Mouse (Mus musculus): ENCODE results near the gene Camk2n1.
A peak's percentile ranks its signal among the peaks of the same experiment; 100 is the strongest.

The Camk2n1 gene

GRCm38 (mm10) chr4:138447827-138448602 is 6.1 kb upstream of the Camk2n1 start:
- DNase-seq (ENCODE audit: low read depth): no peak

DNA sequence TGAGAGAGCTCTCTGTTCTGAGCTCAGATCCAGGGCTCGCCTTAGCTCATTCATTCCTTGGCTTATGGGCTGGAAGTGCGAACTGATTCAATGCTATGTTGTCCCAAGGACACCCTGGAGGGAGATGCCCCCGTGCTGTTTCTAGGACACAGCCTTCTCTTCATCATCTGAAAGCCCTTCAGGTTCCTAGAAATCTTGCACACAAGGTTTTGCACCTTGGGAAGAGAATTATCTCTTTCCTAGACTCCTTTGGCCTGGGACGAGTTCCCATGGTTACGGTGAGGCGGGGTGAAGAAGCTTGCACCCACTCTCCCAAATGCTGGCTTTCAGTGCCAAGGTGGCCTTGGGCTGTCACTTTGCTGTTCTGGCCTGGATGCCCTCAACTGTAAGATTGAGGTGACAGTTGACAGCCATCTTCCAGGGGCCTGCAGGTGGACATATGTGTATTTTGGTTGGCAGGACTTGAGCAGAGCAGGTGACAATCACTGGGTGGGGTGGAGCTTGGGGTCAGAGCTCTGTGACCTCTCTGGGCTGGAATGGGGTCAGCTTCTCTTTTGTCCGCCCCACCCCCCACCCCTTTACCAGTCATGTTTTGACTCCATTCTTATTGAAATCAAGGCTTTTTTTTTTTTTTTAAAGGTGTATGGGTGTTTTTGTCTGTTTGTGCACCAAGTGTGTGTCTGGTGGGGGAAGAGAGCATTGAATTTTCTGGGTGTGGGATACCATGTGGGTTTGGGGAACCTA is 5.1 kb upstream of the Camk2n1 start:
- DNase-seq (ENCODE audit: low read depth): no peak

DNA sequence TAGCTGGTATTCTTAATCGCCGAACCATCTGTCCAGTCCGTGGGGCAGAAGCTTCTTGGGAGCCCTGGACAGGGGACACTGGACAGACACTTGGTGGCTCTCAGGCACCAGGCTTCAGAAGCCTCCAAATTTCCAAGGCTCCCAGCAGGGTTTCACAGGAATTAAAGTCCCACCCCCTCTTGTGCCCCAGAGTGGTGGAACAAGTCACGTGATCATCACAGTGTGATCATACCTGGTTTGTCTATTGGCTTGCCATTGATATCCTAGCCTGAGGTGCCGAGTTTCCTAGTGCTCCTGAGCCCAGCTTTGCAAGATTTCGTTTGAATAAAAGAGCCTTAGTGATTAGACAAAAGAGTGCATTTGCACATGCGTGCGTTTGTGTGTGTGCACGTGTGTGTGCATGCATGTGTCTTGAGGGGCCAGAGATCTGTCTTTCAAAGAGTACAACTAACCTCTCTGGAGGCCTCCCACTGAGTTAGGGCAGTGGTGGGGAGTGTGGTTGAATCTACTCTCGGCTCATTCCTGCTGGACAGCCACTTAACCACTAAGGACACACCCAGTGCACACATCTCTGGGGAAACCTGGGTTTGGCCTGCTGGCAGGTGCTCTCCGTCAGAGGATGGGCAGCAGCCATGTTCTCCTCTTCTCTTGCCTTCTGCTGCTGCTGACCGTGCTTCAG is 4.3 kb upstream of the Camk2n1 start:
- DNase-seq (ENCODE audit: low read depth): no peak

DNA sequence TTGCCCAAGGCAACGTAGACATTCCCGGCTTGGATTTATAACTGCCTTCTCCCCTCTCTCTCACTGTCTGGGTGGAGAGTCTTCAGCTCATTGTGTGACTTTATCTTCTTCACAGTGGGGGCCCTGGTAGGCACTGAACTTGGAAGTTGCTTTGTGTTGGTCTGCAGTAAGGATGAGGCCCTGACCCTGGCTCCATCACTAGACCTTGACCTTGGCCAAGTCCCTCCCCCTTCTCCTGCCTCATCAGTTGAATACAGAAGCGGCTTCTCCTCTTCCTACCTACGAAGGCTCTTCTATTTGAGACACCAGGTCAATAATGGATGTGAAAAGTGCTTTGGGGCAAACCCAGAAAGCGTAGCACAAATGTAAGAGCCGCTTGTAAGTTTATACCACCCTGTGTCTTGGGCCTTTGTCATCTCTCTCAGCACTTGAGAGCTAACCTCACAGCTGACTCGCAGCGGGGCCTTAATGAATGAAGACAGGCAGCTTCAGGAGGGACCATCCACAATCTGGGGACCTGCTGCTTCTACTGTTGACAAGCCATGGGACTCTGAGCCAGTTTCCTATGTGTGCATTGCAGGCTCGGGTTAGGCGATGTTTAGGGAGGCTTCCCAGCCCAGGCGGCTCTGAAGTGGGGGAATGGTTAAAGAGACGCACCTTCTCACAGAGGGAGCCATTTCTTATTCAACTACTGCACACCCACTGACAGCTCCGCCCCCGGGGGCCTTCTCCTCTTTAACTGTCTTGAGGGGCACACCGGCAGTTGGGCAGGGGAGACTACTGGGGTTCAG is 1.6 kb upstream of the Camk2n1 start:
- DNase-seq (ENCODE audit: low read depth): no peak

DNA sequence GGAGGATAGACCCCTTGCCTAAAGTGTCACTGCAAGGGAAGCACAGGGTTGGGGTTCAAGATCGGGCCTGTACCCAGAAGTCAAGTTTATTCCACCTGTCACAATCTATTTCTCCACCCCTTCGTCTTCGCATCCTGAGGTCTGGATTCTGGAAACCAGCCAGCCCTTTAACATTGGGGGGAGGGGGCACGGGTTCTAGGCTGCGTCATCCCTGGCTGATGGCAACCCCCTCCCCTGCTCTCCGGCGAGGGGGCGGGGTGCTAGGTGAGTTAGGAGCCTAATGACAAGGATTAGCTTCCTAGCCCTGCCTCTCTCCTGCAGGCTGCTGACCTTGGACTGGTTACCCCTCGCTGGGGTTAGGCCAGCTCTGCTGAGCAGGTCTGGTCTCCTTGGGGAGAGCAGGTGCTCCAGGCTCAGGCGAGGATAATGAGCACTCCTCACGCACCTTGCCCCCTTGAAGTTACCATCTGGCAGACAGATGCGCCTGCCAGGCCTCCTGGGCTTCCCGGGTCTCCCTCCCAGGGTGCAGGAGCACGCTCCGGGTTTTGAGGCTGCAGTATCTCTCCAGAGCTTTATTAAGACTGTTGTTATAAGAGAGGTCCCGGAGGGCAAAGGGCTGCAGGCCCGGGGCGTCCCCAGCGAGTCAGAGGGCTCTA is 889 bp upstream of the Camk2n1 start:
- DNase-seq (ENCODE audit: low read depth): no peak

DNA sequence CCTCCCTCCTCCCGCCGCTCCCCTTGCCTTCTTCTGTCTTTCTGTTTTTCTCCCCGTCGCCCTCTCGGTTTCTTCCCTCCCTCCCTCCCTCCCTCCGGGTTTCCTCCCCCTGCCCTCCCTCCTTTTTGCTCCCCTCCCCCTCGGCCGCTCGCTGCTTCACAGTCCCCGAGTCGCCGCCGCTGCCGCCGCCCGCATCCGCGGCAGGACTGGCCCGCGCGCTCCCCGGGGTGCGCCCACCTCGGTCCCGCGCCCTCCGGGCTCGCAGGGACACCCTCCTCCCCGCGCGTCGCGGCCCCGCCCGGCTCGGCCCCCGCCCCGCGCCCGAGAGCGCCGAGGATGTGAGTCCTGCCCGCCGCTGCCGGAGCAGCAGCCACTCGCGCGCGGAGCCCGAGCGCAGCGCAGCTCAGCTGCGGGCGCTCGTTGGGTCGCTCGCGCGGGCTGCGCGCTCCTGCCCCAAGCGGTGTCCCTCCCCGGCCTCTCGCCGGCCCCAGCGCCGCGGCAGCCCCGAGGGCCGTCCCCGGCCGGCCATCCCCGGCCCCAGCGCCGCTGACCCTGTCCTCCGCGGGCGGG is 542 bp downstream of the Camk2n1 start:
- peak; percentile 39 for DNase-seq (ENCODE audit: low read depth)

DNA sequence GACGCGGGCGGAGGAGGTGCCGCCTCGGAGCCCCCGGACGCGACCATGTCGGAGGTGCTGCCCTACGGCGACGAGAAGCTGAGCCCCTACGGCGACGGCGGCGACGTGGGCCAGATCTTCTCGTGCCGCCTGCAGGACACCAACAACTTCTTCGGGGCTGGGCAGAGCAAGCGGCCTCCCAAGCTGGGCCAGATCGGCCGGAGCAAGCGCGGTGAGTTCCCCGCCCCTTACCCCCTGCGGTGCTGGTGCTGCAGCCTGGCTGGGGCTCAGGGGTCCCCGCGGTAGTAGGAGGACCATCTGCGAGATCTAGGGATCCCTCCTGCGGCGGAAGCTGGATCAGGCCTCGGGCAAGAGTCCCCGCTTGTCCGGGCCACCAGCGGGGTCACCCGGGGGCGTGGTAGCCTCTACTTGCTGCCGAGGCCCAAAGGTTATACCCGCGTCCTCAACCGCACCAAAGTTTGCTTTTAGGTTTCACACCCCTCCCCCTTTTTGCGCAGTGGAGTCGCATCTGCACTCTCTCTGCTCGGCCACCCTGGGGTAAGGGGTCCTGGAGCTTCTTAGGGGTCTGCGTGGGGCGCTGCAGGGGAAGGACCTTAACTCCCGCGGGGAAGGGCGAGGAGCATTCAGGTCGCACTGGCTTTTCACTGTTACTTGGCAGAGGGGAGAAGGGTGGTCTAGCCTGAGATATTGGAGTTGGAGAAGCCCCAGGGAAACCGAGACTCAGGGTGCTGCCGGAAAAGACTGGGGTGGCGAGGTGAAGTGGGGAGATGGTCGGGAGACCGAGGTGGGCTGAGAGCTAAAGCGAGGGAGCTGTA is 1.2 kb downstream of the Camk2n1 start:
- no peak for DNase-seq (ENCODE audit: low read depth)

GRCm38 (mm10) chr4:138455956-138456341 is 1.8 kb downstream of the Camk2n1 start:
- DNase-seq (ENCODE audit: low read depth): peak; percentile 34

- no peak for DNase-seq (ENCODE audit: low read depth)
These were observed 2.4 kb downstream of the Camk2n1 start for GRCm38 (mm10) chr4:138456536-138456935.

DNA sequence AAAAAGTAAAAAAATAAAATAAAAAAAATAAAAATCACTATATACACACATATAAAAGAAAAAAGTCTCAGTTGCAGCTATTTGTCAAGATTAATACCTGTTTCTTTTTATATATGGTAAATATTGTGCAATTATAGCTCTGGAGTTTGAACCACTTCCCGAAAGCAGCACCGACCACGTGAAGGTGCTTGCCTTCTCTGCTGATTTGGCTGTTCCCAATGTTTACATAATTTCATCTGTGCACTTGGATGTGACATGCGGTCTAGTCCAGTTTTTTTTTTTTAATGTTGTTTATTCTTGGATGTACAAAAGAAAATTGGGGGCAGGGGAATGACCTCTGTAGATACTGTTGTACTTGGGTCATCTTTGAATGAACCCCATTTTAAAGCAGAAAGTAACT is 3.0 kb downstream of the Camk2n1 start:
- no peak for DNase-seq (ENCODE audit: low read depth)

DNA sequence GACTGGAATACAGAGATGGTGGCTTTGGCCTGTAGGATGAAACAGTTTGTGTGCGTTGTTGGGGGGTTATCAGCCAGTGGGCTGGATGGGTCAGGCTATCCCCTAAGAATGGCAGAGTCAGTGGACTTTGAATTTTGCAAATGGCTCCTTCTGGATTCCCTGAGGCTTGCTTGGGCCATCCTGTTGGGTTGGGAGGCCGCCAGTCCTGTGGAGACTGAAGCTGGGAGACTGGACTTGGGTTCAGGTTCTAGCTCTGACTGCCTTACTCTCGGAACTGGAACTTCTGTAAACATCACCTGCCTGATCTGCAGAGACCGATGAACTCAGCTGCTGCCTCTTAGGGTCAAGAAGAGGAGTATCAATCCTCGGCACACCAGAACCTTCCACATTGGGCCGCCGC is 4.1 kb downstream of the Camk2n1 start:
- no peak for DNase-seq (ENCODE audit: low read depth)

DNA sequence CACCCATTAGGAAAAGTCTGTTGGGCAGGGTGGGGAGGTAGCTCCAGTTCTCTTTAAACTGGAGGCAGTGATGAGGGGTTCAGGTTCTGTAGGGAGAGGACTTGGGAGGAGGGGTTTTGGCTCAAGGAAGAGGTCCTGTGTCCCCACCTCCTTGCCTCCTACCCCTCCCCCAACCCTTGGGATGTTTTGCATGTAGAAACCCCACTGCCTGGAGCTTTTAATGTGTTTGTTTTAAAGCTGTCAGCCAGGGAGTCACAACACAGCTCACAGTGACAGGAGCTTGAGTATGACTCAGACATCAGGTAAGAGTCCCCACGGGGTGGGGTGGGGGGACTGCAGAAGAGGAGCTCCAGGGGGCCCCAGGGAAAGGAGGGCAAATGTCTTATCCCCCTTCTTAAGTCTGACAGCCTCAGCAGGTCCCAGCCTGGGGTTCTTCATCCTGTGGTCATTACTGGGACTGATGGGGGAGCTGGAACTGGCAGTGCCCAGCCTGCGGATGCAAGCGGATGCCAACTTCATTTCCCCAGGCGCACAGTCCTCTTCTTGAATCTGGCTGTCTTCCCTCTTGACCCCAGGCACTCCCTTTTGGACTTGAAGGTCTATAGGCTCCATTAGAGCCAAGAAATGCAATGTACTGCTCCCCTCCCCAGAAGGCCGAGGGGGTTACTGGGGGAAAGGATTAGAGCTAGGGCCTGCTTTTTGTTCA is 4.8 kb downstream of the Camk2n1 start:
- no peak for DNase-seq (ENCODE audit: low read depth)

- no peak for DNase-seq (ENCODE audit: low read depth)
These were observed 5.7 kb downstream of the Camk2n1 start for GRCm38 (mm10) chr4:138459775-138460174.

- no peak for DNase-seq (ENCODE audit: low read depth)
These were observed 6.8 kb downstream of the Camk2n1 start for GRCm38 (mm10) chr4:138460910-138461309.

DNA sequence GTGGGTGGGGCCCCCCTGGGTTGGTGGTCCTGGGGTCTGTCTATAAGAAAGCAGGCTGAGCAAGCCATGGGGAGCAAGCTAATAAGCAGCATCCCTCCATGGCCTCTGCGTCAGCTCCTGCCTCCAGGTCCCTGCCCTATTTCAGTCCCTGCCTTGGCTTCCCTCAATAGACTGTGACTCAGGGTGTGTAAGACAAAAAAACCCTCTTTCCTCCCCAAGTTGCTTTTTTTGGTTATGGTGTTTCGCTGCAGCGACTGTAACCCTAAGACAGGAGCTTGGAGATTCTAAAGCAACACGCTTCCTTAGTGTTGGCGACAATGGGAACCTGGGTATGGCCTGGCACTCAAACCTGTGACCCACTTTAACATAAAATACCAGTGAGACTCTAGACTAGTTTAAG is 7.4 kb downstream of the Camk2n1 start:
- DNase-seq (ENCODE audit: low read depth): no peak

GRCm38 (mm10) chr4:138462971-138463831 is 9.1 kb downstream of the Camk2n1 start:
- no peak for DNase-seq (ENCODE audit: low read depth)

DNA sequence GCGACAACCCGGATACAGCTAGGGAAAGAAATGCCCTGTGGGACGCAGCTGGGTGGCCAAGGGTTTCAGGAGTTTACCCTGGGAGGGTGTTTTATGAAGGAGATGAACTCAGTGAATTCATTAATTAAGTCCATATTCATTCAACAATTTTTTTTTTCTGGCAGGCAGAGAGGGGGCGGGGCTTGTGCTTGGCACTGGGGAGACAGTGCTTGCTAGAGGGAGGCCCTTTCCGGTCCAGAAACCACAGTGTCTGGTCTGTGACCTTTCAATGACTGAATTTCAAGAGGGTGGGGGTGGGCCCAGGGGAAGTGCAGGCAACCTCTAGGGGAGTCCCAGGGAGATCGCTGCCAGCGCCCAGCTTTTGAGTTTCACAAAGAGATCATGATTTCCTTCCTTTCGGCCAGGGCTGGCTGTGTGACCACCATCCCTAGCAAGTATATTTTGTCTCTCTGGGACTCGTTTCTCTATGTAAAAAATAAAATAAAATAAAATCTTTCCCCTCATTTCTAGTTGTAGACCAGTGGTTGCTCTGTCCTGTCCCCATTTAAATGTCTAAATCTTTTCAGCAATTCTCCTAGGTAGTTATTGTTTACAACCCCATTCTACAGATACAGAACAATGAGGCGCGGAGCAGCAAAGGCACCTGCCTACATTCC is 9.8 kb downstream of the Camk2n1 start:
- DNase-seq (ENCODE audit: low read depth): peak; percentile 48

DNA sequence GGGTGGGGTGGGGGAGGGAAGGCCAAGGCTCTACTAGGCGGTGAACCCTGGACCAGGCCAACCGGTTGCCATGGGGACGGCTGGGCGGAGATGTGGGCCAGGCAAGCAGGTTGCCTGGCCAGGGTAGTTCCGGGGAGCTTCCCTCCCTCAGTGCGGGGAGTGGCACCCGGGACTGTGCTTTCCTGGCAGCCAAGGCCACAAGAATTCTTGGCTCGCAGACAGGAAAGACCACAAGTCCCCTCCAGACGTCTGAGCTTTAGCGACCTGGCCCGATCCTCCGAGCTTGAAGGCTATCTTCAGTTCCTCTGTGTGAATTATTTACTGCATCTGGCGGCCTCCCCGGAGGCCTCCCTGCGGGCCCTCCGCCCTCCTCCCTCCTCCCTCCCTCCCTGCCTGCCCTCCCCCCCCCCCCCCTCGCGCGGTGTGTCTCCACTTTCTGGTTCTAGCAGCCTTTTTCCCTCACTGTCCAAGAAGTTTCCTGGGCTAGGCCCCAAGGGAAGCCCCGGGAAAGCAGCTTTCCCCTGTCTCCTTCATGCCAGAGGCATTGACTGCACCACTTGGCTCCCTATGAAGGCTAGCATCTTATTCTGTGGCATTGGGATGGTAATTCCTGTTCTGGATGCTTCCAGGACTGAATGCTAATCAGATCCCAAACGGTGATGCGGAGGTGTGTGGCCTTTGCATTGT is 10.7 kb downstream of the Camk2n1 start:
- DNase-seq (ENCODE audit: low read depth): no peak

Measured in naive thymus-derived CD4-positive, alpha-beta T cell, adult 2 months (primary cell).